Mouse (Mus musculus) neural tube, embryonic 14.5 days (tissue): ENCODE measurements around the gene Tnfrsf18. TPM values are rescaled to one million over a fixed set of nuclear protein-coding genes. Genes with fewer than 3 reads are reported as not detected.

ENCODE experiments used
- ATAC-seq: fragments of 200-750 bp; cut with Nextera tagmentation; 2 replicates; pipeline ENCODE4 v1.8.0; 2017; ENCODE audit warnings: low read depth, mild to moderate bottlenecking, moderate TSS enrichment, moderate library complexity
- H3K27ac ChIP-seq: fragments of 300-500 bp; sonication (generic); 2 replicates; pipeline ENCODE4 v1.5.1; 2014; ENCODE audit warnings: low read depth, mild to moderate bottlenecking, control low read depth, low read length, moderate library complexity, mixed read lengths
- H3K27me3 ChIP-seq: fragments of 300-500 bp; sonication (generic); 2 replicates; pipeline ENCODE4 v1.6.1; 2014; ENCODE audit warnings: low read length; ENCODE audit not compliant: control insufficient read depth, insufficient read depth
- H3K36me3 ChIP-seq: fragments of 300-500 bp; sonication (generic); 2 replicates; pipeline ENCODE4 v1.6.1; 2014; ENCODE audit warnings: low read length, mixed read lengths; ENCODE audit not compliant: control insufficient read depth, insufficient read depth
- H3K4me1 ChIP-seq: fragments of 300-500 bp; sonication (generic); 2 replicates; pipeline ENCODE4 v1.6.1; 2014; ENCODE audit warnings: low read length; ENCODE audit not compliant: control insufficient read depth, insufficient read depth
- H3K4me2 ChIP-seq: fragments of 300-500 bp; sonication (generic); 2 replicates; pipeline ENCODE4 v1.6.1; 2014; ENCODE audit warnings: mild to moderate bottlenecking, low read depth, low read length, control low read depth
- H3K4me3 ChIP-seq: fragments of 300-500 bp; sonication (generic); 2 replicates; pipeline ENCODE4 v1.5.1; 2014; ENCODE audit warnings: low read depth, low read length, control low read depth, mixed read lengths
- H3K9ac ChIP-seq: fragments of 300-500 bp; sonication (generic); replicated peaks from 2 replicates; pipeline ENCODE4 v1.6.1; 2014; ENCODE audit warnings: low read depth, mild to moderate bottlenecking, control low read depth, low read length, mixed read lengths
- H3K9me3 ChIP-seq: fragments of 300-500 bp; sonication (generic); 2 replicates; pipeline ENCODE4 v1.6.1; 2016; ENCODE audit warnings: low read length; ENCODE audit not compliant: control insufficient read depth
- WGBS: fragments of 180-500 bp; shearing (Covaris S2); extraction: QIAGEN DNeasy Blood & Tissue Kit; methylation state at CpG from one replicate; pipeline ENCODE4 v1.1.7; 2014; 5-methylcytosine and 5-hydroxymethylcytosine counted together
- polyA plus RNA-seq: library from polyadenylated mRNA; unstranded; fragments of >200 nt; fragmentation: Nextera tagmentation; extraction: Ambion mirVana; gene quantifications from 2 replicates; pipeline ENCODE4 v1.2.1, GENCODE M21; 2014

The Tnfrsf18 gene
- polyA plus RNA-seq, 1 experiment from 2014 or later, result 2.7 TPM

GRCm38 (mm10) chr4:156059713-156060112 lies 33.7 kb downstream of the Tnfrsf18 start:
- no peak overlapping the region for H3K4me2 ChIP-seq
- H3K27ac ChIP-seq, result no peak overlapping the region
- ATAC-seq, result no peak
- H3K9ac ChIP-seq, result no peak overlapping the region
- no peaks in the 10 kb centered on the region for H3K36me3 ChIP-seq
- no peaks in the 10 kb centered on the region for H3K9me3 ChIP-seq
- 28% methylated on average over 9 of the region's 10 CpGs for WGBS
- H3K4me3 ChIP-seq, result no peak overlapping the region
- H3K4me1 ChIP-seq, result no peaks in the 10 kb centered on the region
- no peaks in the 10 kb centered on the region for H3K27me3 ChIP-seq

DNA sequence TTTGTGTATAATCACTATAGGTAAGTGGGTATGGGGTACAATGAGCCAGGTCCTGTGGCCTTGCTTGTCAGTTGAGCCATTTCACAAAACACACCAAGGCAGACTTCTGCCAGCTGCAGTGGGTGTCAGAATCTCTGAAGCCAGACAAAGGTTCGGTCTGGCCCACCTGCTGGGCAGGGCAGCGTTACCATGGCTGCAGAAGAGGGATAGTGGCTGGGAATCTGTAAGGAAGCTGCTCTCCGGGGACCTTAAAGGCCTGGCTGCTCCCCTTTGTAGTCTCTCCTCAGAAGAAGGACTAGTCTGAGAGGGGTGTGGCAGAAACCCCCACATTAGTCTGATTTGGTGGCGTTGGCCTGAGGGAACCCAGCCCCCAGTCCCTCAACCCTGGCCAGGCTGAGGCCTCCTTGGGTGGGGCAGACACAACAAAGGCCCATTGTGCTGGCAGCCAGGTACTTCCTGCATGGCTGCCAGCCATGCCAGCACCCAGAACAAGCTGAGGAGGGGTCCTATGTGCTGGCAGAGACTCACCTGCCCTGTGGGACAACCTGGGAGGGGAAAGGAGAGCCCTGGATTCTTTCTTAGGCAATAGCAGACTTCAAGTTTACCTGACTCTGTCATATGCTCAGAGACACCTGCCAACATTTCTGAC lies 38.0 kb downstream of the Tnfrsf18 start:
- no peak overlapping the region for H3K27ac ChIP-seq
- no peaks in the 10 kb centered on the region for H3K36me3 ChIP-seq
- H3K27me3 ChIP-seq, result no peaks in the 10 kb centered on the region
- H3K4me2 ChIP-seq, result no peak overlapping the region
- 1% methylated on average over 4 of the region's 4 CpGs for WGBS
- no peak for ATAC-seq
- H3K9me3 ChIP-seq, result no peaks in the 10 kb centered on the region
- no peak overlapping the region for H3K4me3 ChIP-seq
- H3K9ac ChIP-seq, result no peak overlapping the region
- no peaks in the 10 kb centered on the region for H3K4me1 ChIP-seq

GRCm38 (mm10) chr4:156064510-156064897 lies 38.5 kb downstream of the Tnfrsf18 start:
- Histone ChIP-seq H3K36me3 (no peaks in the 10 kb centered on the region), H3K9me3 (no peaks in the 10 kb centered on the region), H3K4me3 (no peak overlapping the region), H3K4me2 (no peak overlapping the region), H3K9ac (no peak overlapping the region), H3K27me3 (no peaks in the 10 kb centered on the region), H3K4me1 (no peaks in the 10 kb centered on the region), H3K27ac (no peak overlapping the region)
- 86% methylated on average over 9 of the region's 9 CpGs for WGBS
- ATAC-seq, result no peak

DNA sequence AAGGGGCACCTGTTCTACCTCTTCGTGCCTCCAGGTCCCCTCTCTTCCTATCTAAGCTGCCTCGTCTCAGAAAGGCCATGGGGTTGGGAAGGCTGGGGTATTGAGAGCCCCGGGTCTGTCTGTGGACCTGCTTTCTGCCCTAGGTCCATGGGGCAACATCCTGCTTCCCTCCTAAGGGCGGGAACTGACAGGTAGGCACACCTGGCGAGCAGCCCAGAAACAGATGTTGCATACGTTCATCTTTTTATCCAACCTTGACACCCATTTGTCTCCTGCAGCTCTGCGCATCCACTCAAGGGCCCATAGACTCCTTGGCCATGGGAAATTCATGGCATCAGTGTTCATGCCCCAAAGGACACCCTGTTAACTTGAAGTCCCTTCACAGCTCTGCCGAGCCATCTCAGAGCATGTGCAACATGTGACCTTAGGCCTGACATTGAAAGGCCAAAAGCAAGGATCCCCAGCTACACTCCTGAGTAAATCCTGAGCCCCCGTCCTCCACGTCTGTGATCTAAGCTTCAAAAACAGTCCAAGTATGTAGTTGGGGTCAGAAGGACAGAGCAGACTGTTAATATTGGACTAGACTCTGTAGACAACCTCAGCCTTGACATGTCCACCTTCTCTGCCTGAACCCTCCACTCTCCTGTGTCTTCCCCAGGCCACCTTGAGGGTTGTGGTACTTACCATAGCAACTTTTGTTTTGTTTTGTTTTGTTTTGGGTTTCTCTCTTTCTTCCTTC lies 39.4 kb downstream of the Tnfrsf18 start:
- H3K4me1 ChIP-seq, result 0 out of 2 replicates have a peak, but pooled peaks cover 2% of the 10 kb centered on the region
- no peaks in the 10 kb centered on the region for H3K9me3 ChIP-seq
- H3K27ac ChIP-seq, result no peak overlapping the region
- WGBS, result 88% methylated on average over 10 of the region's 10 CpGs
- no peak for ATAC-seq
- H3K4me3 ChIP-seq, result no peak overlapping the region
- H3K9ac ChIP-seq, result no peak overlapping the region
- no peaks in the 10 kb centered on the region for H3K36me3 ChIP-seq
- H3K4me2 ChIP-seq, result no peak overlapping the region
- no peaks in the 10 kb centered on the region for H3K27me3 ChIP-seq

DNA sequence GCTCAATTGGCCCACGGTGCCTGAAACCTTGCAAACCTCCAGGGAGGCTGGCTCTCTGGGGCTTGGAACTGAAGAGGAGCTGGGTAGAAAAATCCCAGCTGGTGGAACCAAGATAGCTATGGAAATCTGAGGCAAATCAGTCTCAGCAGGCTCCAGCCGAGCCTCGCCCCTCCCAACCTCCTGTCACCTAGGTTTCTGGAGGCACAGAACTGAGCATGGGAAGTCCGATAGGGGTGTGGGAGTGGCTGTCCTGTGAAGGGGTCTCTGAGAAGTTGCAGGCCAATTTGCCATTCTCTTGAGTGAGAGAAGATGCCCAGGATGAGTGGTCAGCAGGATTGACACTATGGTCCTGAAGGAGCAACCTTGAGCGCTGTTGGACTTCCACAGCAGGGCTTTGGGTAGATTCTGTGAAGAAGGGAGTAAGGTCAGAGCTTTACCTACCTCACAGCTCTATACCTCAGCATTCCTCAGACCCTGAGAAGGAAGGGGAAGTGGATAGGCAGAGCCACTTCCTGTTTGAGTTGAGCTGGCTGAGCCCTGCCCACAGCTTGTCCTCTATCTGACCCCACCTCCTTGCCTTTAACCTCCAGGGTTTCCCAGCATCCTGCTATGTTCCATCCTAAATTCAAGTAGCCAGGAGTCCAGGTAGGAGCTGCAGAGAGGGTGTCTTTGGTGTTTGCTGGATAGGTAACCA lies 41.4 kb downstream of the Tnfrsf18 start:
- no peak overlapping the region for H3K4me3 ChIP-seq
- no peaks in the 10 kb centered on the region for H3K9me3 ChIP-seq
- no peak overlapping the region for H3K9ac ChIP-seq
- H3K36me3 ChIP-seq, result no peaks in the 10 kb centered on the region
- ATAC-seq, result no peak
- H3K27me3 ChIP-seq, result no peaks in the 10 kb centered on the region
- H3K4me1 ChIP-seq, result 0 out of 2 replicates have a peak, but pooled peaks cover 5% of the 10 kb centered on the region
- 72% methylated on average over 5 of the region's 5 CpGs for WGBS
- H3K4me2 ChIP-seq, result no peak overlapping the region
- H3K27ac ChIP-seq, result no peak overlapping the region

DNA sequence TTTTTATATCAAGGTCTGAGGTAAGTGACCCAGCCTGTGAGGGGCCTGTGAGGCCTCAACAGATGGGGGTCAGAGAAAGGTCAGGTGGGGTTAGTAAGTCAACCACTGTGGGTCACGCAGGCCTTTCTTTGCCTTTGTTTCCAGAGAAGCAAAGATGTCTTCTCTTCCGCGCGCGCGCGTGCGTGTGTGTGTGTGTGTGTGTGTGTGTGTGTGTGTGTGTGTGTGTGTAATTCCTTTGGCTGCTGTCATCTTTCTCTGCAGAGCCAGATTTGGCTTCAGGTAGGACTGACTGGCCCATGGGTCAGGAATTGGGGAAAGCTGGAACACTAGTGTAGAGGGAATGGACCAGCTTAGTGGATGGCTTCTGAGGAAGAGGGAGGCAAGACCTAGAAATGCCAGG lies 43.7 kb downstream of the Tnfrsf18 start:
- Histone ChIP-seq H3K4me2 (no peak overlapping the region), H3K27me3 (no peaks in the 10 kb centered on the region), H3K9ac (no peak overlapping the region), H3K9me3 (no peaks in the 10 kb centered on the region), H3K27ac (no peak overlapping the region), H3K4me3 (no peak overlapping the region), H3K4me1 (0 out of 2 replicates have a peak, but pooled peaks cover 5% of the 10 kb centered on the region), H3K36me3 (no peaks in the 10 kb centered on the region)
- no peak for ATAC-seq
- WGBS, result 68% methylated on average over 2 of the region's 8 CpGs

GRCm38 (mm10) chr4:156070276-156070675 lies 44.3 kb downstream of the Tnfrsf18 start:
- 40% methylated on average over 6 of the region's 6 CpGs for WGBS
- Histone ChIP-seq H3K4me1 (0 out of 2 replicates have a peak, but pooled peaks cover 5% of the 10 kb centered on the region), H3K27ac (peak overlapping the region; percentile 7; the same call in 1 of the 2 replicates), H3K27me3 (no peaks in the 10 kb centered on the region), H3K36me3 (no peaks in the 10 kb centered on the region), H3K4me2 (no peak overlapping the region), H3K4me3 (no peak overlapping the region), H3K9me3 (no peaks in the 10 kb centered on the region), H3K9ac (no peak overlapping the region)
- no peak for ATAC-seq

DNA sequence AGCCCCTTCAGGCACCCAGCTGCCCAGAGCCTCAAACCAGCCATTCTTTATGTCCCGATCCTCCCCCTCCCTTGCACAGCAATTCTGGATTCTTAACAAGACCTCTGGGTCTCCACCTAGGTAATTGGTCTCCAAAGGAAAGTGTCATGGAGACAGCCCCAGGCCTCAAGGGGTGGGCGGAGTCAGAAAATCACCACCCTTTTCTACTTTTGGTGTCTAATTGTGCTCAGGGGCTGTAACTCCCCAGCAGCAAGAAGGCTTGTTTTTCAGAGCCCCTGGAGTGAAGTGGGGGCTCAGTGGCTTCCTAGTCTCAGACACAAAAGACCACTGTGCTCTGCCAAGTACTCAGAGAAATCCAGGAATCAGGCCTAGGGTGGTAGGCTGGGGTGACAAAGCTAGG lies 44.8 kb downstream of the Tnfrsf18 start:
- Histone ChIP-seq H3K4me1 (0 out of 2 replicates have a peak, but pooled peaks cover 5% of the 10 kb centered on the region), H3K9me3 (no peaks in the 10 kb centered on the region), H3K4me3 (no peak overlapping the region), H3K36me3 (no peaks in the 10 kb centered on the region), H3K27me3 (no peaks in the 10 kb centered on the region), H3K9ac (no peak overlapping the region), H3K4me2 (no peak overlapping the region), H3K27ac (peak overlapping the region; percentile 7; the same call in 1 of the 2 replicates)
- ATAC-seq, result peak; percentile 24; the same call in 1 of the 2 replicates
- WGBS, result 22% methylated on average over 2 of the region's 2 CpGs
